Mouse (Mus musculus) neural tube, embryonic 10.5 days (tissue): Measurements from ENCODE around the gene Nln.

Experiments used
- DNase-seq: peaks from one replicate; pipeline ENCODE4 v3.0.0-alpha.2; 2017; ENCODE audit warnings: low spot score; ENCODE audit errors: extremely low spot score

The Nln gene

GRCm38 (mm10) chr13:104109288-104109815 lies at the start of gene Nln, which contains the start of gene Sgtb:
Gene Nln, minus strand, starts transcription at chr13:104109614.
Gene Sgtb, plus strand, starts transcription at chr13:104109741.
- peak; percentile 93 for DNase-seq

DNA sequence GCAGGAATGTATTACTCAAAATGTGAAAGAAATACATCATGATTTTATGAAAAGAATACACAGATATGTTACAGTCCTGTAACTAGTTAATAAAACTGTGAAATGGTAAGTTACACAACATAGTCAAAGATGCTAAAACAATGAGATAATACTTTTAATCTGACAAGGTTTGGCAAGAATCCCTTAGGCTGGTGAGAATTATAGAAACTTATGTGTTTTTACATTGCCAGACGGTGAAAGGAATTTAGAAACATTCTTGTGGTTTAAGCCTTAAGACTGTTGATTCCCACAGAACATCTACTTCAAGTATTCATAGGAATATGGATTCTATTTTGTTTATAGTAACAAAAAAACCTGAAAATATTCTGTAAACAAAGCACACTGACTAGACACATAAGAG lies 46.3 kb upstream of the Nln start:
- DNase-seq: no peak

DNA sequence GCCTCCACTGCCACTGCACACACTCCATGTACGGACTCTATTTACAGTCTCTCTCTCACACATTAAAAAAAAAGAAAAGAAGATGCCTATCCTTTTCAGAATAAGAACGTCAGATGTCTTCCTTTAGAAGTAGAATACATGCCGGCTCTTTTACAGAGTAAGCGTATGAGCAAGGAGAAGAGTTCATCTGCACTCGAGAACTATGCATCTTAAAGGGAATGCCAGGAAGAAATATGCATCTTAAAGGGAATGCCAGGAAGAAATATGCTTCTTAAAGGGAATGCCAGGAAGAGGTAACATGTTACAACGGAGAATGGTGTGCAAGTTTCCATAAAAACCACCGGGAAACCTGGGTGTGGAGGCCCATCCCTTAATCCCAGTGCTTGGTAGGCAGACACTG lies 45.7 kb upstream of the Nln start:
- DNase-seq: no peak

DNA sequence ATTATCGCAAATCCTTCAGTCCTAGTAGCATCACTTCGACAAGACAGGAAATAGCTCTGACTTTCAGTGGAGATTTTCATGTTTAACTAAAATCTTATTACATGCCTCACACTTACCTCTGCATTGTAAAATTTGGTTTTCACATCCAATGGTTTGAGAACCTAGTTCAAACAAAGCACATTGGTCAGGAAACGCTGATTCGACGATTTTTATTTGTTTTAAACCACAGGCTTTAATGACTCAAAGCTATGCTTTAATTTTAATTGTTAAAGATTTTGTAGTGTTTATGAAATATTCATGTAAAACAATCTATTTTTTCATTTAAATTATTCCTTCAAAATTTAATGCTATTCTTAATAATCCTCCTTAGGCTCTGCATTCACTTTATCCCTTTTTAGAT lies 44.8 kb upstream of the Nln start:
- DNase-seq: no peak

DNA sequence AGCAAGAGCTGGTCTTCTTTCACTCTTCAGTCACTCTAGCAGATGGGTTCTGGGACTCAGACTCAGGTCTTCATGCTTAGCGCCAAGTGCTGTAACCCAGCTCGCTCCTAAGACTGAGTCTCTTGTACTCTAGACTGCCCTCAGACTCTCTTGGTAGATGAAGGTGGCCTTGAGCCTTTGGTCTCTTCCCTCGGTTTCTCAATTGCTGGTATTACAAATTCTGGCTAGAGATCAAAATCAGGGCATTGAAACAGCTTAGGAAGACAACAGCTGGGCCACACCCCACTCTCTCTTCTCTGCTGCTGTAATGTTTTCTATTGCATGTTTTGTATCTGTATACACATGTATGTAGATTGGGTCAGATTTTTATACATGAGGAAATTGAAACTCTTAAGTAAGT lies 36.2 kb upstream of the Nln start:
- DNase-seq: no peak

- DNase-seq: no peak
Measured at GRCm38 (mm10) chr13:104144871-104145270, 35.5 kb upstream of the Nln start.

- DNase-seq: peak; percentile 72
Measured at GRCm38 (mm10) chr13:104139369-104140209, 30.2 kb upstream of the Nln start.

DNA sequence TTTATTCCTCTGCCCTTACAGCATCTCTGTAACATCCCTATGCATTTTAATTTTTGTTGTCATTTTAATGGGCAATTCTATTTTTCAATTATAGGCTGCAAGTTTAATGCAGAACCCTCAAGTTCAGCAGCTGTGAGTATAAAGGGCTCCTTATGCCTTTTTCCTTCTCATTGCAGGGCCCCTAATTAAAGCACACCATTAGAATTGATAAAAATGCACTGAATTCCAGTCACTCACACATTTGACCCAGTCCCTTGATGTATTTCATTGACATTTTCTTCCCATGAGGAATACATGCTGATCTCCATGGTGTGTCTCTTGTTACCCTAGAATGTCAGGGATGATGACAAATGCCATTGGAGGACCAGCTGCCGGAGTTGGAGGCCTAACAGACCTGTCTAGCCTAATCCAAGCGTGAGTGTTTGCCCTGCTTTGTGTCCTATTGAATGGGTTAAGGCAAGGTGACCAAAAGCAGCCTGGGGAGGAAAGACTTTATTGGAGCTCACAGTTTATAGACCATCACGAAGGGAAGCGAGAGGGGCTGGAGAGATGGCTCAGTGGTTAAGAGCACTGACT lies 25.2 kb upstream of the Nln start:
- DNase-seq: no peak

GRCm38 (mm10) chr13:104132561-104132960 lies 23.1 kb upstream of the Nln start:
- no peak for DNase-seq

GRCm38 (mm10) chr13:104123662-104124381 lies 14.4 kb upstream of the Nln start:
- DNase-seq: no peak

GRCm38 (mm10) chr13:104122078-104122840 lies 12.8 kb upstream of the Nln start:
- no peak for DNase-seq

DNA sequence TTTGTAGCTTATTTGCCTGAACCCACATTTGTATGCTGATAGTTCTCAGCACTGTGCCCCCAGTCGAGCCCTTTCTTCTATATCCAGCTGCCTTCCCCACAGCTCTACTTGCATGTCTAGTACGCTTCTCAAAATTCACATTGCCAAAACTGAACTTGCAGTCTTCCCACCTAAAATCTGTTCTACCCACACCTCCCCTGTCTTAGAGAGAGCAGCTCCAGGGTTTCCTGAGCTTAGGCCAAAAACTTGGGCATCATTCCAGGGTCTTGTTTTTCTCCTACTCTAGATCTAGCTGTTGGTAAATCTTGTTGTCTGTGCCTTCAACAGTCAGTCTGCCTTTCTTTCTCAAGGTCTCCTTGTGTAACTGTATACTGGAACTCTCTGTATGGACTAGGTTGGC lies 5.4 kb upstream of the Nln start:
- no peak for DNase-seq

- DNase-seq: no peak
Measured at GRCm38 (mm10) chr13:104113782-104114181, 4.4 kb upstream of the Nln start.

- no peak for DNase-seq
Measured at GRCm38 (mm10) chr13:104112266-104112900, 3.0 kb upstream of the Nln start.

GRCm38 (mm10) chr13:104110526-104110925 lies 1.1 kb upstream of the Nln start:
- no peak for DNase-seq

DNA sequence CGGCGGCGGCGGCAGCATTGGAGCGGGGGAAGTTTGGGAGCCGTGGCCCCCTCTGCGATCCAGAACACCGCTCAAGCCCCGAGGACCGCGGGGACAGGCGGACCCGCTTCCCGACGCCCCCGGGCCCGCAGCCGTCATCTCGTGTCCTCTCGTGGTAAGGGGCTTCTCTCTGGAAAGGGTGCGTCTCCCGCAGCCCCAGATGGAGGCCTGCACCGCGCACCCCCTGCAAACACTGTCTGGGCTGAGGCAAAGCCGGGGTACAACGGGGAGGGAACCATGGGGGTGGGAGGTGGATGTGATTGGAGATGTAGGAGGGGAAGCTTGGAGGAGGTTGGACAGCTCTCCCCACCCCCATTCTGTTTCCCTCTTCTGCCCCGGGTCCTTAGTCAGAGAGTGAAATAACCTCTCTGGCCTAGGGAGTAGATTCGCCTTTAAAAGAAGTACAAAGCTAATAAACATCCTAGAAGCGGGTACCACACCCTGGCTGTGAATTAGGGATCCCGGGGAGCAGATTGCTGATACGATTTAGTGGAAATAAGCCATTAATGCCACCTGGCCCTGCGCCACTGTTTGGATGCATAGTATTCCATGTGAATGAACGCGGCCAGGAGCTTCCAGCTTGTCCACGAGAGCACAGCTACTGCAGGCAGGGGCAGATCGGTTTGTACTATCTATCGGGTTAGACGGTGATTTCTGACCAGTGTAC lies 555 bp upstream of the Nln start:
- no peak for DNase-seq

GRCm38 (mm10) chr13:104108651-104109287 lies 645 bp downstream of the Nln start:
- DNase-seq: peak; percentile 26

DNA sequence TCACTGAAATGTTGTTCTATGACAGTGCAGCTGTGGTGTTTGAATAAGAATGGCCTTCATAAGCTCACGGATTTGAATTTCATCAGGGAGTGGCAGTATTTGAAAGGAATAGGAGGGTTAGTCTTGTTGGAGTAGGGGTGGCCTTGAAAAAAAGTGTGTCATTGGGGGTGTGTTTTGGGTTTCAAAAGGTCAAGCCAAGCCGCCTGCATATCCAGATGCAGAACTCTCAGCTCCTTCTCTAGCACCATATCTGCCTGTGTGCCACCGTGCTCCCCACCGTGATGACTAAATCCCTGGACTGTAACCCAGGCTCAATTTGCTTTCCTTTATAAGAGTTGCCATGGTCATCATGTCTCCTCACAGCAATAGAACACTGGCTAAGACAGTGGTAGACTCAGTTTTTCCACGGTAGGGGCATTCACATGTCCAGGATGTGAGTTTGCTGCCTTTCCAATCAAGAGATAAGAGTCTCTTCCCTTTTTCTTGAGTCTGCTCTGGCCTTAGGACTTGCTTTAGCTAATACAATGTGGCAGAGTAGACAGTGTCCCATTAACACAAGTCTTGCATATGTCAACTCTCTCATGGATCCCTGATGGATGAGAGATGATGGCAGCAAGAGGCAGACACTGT lies 7.7 kb downstream of the Nln start:
- DNase-seq: no peak

- no peak for DNase-seq
Measured at GRCm38 (mm10) chr13:104100416-104100815, 9.0 kb downstream of the Nln start.
